Mouse (Mus musculus) bone marrow, adult 2 months (tissue): ENCODE results near the gene Mark4.

Experiments used
- CTCF ChIP-seq: fragments of 200-500 bp; IDR thresholded peaks from 2 replicates; pipeline ENCODE4 v1.5.1; 2011; ENCODE audit warnings: low read length, control low read depth; ENCODE audit not compliant: control insufficient read depth, insufficient read depth
- POLR2A ChIP-seq: fragments of 200-500 bp; IDR thresholded peaks from 2 replicates; pipeline ENCODE4 v1.6.1; 2011; ENCODE audit warnings: low read depth, mild to moderate bottlenecking, control low read depth, low read length, borderline replicate concordance; ENCODE audit not compliant: control insufficient read depth

- TF ChIP-seq CTCF (no peak), POLR2A (peak; percentile 37; the same call in 1 of the 2 replicates)
Observed at GRCm38 (mm10) chr7:19458591-19459111, at the start of gene Mark4.
